Mouse (Mus musculus) gastrocnemius, adult 2 months (tissue): Measurements from ENCODE around the gene Dab1. TPM values are rescaled to one million over a fixed set of nuclear protein-coding genes. Genes with fewer than 3 reads are reported as not detected.

Source experiments
- DNase-seq: peaks from one replicate; pipeline ENCODE4 v3.0.0; 2022
- H3K27ac ChIP-seq: fragments of 200-600 bp; 2 replicates; pipeline ENCODE4 v1.8.1; 2022; ENCODE audit warnings: mild to moderate bottlenecking
- H3K4me3 ChIP-seq: fragments of 200-600 bp; 2 replicates; pipeline ENCODE4 v1.8.1; 2022; ENCODE audit warnings: mild to moderate bottlenecking, moderate library complexity
- CTCF ChIP-seq: fragments of 200-600 bp; IDR thresholded peaks from 2 replicates; pipeline ENCODE4 v1.8.1; 2022; ENCODE audit warnings: antibody characterized with exemption, mild to moderate bottlenecking, moderate library complexity
- intact Hi-C: fragments of 180-260 bp; cut with DNase I; formaldehyde crosslinking; loops from one replicate; pipeline ENCODE4 v1.15.1; 2025
- total RNA-seq, 2 experiments: library from RNA; stranded (reverse); gene quantifications; 2 replicates each; pipeline ENCODE4 v1.2.3; 2021

Dab1 gene
- total RNA-seq, 2 experiments from 2014 or later, result 0.05 to 0.25 TPM

DNA sequence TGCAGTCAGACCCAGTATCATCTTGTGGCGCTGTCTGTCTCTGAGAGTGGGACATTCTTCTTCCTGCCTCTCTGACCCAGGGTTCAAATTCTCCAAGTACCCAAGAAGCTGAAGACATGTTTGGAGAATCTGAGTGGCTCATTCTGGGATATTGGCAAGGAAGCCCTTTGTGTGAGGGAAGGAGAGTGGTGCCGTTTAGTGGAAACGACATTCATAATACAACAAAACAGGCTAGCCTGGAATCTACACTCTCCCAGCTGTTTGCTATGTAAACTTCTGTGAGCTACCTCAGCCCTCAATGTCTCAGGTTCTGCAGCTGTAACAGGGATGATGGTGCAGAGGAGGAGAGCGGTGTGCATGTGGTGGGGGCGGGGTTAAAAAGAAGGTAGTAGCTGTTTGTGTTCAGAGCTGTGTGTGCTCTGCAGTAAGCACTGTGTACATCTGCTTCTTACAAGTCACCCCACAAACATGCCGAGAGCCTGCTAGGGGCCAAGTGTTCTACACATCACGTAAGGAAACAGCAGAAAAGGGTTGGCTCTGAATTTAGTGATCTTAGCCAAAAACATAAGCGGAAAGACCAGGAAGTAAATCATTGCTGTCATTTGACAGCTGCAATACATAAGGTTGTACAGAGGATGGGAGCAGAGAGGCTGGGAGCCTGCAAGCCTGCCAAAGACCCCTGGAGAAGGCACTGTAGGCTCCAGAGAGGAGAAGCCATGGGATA lies 174.6 kb downstream of the Dab1 start:
- DNase-seq, result no peak
- TF ChIP-seq CTCF, result no peak
- intact Hi-C loops, result no loop called here
- H3K4me3 ChIP-seq, result no peak overlapping the region
- no peak overlapping the region for H3K27ac ChIP-seq

DNA sequence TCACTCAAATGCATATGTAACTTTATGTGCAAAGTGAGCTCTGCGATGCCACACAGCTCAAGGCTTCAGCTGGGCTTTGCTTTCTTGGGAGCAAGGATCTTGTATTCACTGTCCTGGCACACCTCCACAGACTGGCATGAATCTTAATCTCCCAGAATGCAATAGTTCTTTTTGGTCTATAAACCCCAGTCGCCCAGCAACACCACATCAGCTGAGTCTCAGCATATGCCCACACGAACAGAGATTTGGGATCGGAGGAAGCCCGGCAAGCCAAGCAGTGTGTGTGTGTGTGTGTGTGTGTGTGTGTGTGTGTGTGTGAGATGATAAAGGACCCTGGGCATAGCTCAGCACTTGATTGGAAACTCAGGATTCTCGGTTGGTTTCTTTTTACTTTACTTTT lies 177.3 kb downstream of the Dab1 start:
- intact Hi-C loops, result no loop called here
- TF ChIP-seq CTCF, result no peak
- Histone ChIP-seq H3K27ac (no peak overlapping the region), H3K4me3 (no peak overlapping the region)
- DNase-seq, result no peak

DNA sequence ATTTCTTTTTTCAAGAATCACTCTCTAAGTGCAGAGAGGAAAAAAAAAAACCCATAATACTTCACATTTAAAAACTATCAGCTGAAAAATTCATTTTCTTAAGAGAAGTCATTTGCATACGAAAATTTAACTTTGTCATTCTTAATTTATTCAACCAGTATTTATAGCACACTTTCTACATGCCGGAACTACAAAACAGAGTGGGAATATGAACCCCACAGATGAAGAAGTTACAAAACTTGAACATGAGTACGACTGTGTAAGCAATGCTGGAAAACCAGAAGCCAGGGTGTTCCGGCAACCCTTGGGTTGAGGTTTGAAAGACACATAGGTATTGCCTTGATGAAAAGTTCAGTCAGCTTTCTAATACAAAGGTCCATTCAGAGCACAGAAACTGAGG lies 183.3 kb downstream of the Dab1 start:
- intact Hi-C loops, result no loop called here
- H3K27ac ChIP-seq, result no peak overlapping the region
- no peak overlapping the region for H3K4me3 ChIP-seq
- no peak for TF ChIP-seq CTCF
- no peak for DNase-seq

DNA sequence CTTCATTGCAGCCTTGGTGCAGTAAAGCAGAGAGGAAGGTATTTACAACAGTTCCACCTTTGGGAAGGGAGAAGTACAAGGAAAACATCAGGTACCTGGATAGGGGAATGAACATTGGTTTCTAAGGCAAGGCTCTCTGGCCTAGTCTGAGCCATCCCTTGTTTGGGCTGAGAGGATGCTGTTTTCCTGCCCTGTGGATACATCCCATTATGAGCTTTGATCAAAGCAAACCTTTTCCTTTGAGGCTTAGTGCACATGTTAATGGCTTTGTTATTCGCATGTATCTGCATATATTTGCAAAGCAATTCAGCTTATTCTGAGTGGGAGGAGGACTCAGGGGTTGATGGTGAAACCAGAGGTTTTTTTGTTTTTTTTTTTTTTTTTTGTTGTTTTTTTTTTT lies 185.3 kb downstream of the Dab1 start:
- H3K4me3 ChIP-seq, result no peak overlapping the region
- intact Hi-C loops, result no loop called here
- H3K27ac ChIP-seq, result no peak overlapping the region
- DNase-seq, result no peak
- TF ChIP-seq CTCF, result no peak

- Histone ChIP-seq H3K4me3 (no peak overlapping the region), H3K27ac (no peak overlapping the region)
- TF ChIP-seq CTCF, result no peak
- no peak for DNase-seq
- intact Hi-C loops, result no loop called here
Observed at GRCm38 (mm10) chr4:103822669-103823068, 203.5 kb downstream of the Dab1 start.

- intact Hi-C loops, result no loop called here
- H3K4me3 ChIP-seq, result no peak overlapping the region
- TF ChIP-seq CTCF, result no peak
- H3K27ac ChIP-seq, result no peak overlapping the region
- no peak for DNase-seq
Observed at GRCm38 (mm10) chr4:103838377-103838776, 219.2 kb downstream of the Dab1 start.

DNA sequence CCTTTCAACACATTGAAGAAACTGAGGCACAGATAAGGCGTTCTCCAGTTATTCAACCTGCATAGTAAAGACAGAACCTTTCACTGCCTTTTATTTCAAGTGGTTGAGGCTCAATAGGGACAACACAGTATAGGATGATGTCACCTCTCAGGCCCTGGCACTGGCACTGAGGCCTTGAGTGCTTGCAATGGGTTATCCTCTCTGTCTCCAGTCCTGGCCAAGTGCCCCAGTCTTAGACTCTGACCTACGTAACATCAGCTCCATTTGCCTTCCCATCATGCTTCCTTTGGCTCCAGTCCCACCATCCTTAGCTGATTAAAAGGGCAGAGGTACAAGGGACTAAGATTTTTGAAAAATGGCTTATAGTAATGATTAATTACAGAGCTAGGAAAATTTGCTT lies 220.4 kb downstream of the Dab1 start:
- TF ChIP-seq CTCF, result no peak
- intact Hi-C loops, result no loop called here

DNA sequence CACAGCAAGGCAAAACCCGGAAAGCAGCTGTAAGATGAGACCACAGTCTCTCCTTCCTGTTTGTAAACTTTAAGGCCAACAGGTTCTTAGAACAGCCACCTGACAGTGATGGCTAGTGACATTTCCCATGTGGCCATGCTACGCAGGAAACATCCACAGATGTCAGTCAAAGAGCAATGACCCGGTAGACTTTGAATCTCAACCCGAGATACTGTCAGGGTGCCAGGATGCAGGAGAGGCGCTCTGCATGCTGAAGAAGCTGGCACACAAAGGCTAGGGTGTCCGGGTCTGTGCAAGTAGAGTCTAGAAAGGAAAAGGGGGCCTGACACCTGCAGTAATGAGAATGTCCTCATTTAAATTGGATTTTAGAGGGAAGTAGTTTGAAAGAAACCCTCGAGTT lies 222.0 kb downstream of the Dab1 start:
- no peak for DNase-seq
- no peak for TF ChIP-seq CTCF
- no peak overlapping the region for H3K4me3 ChIP-seq
- intact Hi-C loops, result no loop called here
- no peak overlapping the region for H3K27ac ChIP-seq

More for the DNA sequence above, 220.4 kb downstream of the Dab1 start:
- no peak overlapping the region for H3K27ac ChIP-seq
- no peak for DNase-seq
- no peak overlapping the region for H3K4me3 ChIP-seq

GRCm38 (mm10) chr4:103844635-103845034 lies 225.5 kb downstream of the Dab1 start:
- no peak overlapping the region for H3K27ac ChIP-seq
- intact Hi-C loops, result no loop called here
- no peak for TF ChIP-seq CTCF
- no peak for DNase-seq
- no peak overlapping the region for H3K4me3 ChIP-seq

- intact Hi-C loops, result no loop called here
- peak; percentile 18; the same call in 1 of the 2 replicates for TF ChIP-seq CTCF
- no peak overlapping the region for H3K27ac ChIP-seq
- no peak overlapping the region for H3K4me3 ChIP-seq
- no peak for DNase-seq
Observed at GRCm38 (mm10) chr4:103857173-103857572, 238.0 kb downstream of the Dab1 start.

DNA sequence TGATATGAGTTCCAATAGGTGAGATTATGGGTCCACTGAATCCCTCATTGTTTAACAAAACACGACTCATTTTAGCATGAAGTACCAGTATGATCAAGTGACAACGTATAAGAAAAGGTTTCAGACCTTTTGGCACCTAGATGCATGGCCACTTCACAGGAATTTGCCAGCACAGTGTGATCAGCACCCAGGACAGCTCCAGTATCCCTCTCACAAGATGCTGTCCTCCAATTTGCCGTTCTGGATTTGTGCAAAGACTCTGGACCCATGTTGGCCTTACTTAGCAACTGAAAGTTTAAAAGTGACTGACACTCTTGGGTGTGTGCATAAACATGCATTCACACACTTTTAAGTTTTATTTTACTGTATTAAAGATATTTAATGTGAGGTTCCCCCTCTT lies 256.4 kb downstream of the Dab1 start:
- intact Hi-C loops, result no loop called here
- H3K4me3 ChIP-seq, result no peak overlapping the region
- no peak for TF ChIP-seq CTCF
- DNase-seq, result no peak
- H3K27ac ChIP-seq, result no peak overlapping the region

- Histone ChIP-seq H3K27ac (no peak overlapping the region), H3K4me3 (no peak overlapping the region)
- intact Hi-C loops, result no loop called here
- DNase-seq, result no peak
- TF ChIP-seq CTCF, result no peak
Observed at GRCm38 (mm10) chr4:103878841-103879240, 259.7 kb downstream of the Dab1 start.

DNA sequence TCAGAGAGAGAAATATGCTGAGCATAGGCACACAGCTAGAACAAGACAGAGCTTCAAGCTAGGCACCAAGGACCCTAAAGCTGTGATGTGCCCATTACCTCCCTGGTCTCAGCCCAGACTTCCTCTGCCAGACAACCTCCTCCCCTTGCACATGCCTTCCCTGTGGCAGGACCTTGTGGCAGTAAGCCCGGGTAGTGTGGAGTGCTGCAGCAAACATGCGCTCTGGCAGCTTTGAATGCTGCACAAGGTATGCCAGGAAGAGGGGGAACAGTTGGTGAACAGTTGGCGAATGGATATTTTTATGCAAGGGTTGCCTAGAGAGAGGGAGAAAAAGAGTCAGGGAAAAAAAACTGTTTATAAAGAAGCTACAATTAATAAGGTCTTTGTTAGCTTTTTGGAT lies 262.5 kb downstream of the Dab1 start:
- no peak for TF ChIP-seq CTCF
- no peak for DNase-seq
- intact Hi-C loops, result loop anchor here (2.0 kb wide), 1 partner anchor 35 kb away; no protein-coding TSS in a partner anchor
- H3K27ac ChIP-seq, result no peak overlapping the region
- no peak overlapping the region for H3K4me3 ChIP-seq

GRCm38 (mm10) chr4:103888086-103888485 lies 268.9 kb downstream of the Dab1 start:
- Histone ChIP-seq H3K27ac (no peak overlapping the region), H3K4me3 (no peak overlapping the region)
- TF ChIP-seq CTCF, result no peak
- no peak for DNase-seq
- intact Hi-C loops, result no loop called here
